Mouse (Mus musculus): ENCODE measurements at regions not wholly inside any gene's neighbourhood (a gene's known extent, or its start where the extent isn't known, plus 50 kb on each side); places are given as distances from the start of the nearest gene placed in this dataset.
"Not testable (repeated sequence)": the region's sequence is repeated elsewhere in the genome, so short reads cannot be mapped to it uniquely, and the experiment has no call there.

GRCm38 (mm10) chr1:152241026-152241425, 145.5 kb downstream of the Tsen15 start:
- no peak for DNase-seq (ENCODE audit: low spot score in 2 of 2)

GRCm38 (mm10) chr1:152239376-152239775, 147.1 kb downstream of the Tsen15 start:
- no peak for DNase-seq (ENCODE audit: low spot score in 2 of 2)

GRCm38 (mm10) chr1:152235212-152235792, 145.4 kb upstream of the 1700025G04Rik start:
- DNase-seq (ENCODE audit: low spot score in 2 of 2) = no peak

GRCm38 (mm10) chr1:152234716-152235115, 144.8 kb upstream of the 1700025G04Rik start:
- no peak for DNase-seq (ENCODE audit: low spot score in 2 of 2)

- DNase-seq (ENCODE audit: low spot score in 2 of 2) = no peak
These were observed 141.8 kb upstream of the 1700025G04Rik start for GRCm38 (mm10) chr1:152231717-152232202.

GRCm38 (mm10) chr1:152229709-152230108, 139.8 kb upstream of the 1700025G04Rik start:
- no peak for DNase-seq (ENCODE audit: low spot score in 2 of 2)

- DNase-seq (ENCODE audit: low spot score in 2 of 2) = no peak
These were observed 136.1 kb upstream of the 1700025G04Rik start for GRCm38 (mm10) chr1:152226049-152226448.

- DNase-seq (ENCODE audit: low spot score in 2 of 2) = peak; percentile 63 to 69
These were observed 133.7 kb upstream of the 1700025G04Rik start for GRCm38 (mm10) chr1:152223666-152224065.

GRCm38 (mm10) chr1:152220804-152221565, 131.1 kb upstream of the 1700025G04Rik start:
- no peak for DNase-seq (ENCODE audit: low spot score in 2 of 2)

GRCm38 (mm10) chr1:152219752-152220151, 129.8 kb upstream of the 1700025G04Rik start:
- DNase-seq (ENCODE audit: low spot score in 2 of 2) = not testable (repeated sequence)

- DNase-seq (ENCODE audit: low spot score in 2 of 2) = no peak
These were observed 127.5 kb upstream of the 1700025G04Rik start for GRCm38 (mm10) chr1:152217404-152217803.

- no peak for DNase-seq (ENCODE audit: low spot score in 2 of 2)
These were observed 124.5 kb upstream of the 1700025G04Rik start for GRCm38 (mm10) chr1:152214376-152214775.

- peak in 1 of 2 experiments; percentile 9 for DNase-seq (ENCODE audit: low spot score in 2 of 2)
These were observed 113.3 kb upstream of the 1700025G04Rik start for GRCm38 (mm10) chr1:152203187-152203586.

- DNase-seq (ENCODE audit: low spot score in 2 of 2) = no peak
These were observed 98.8 kb upstream of the 1700025G04Rik start for GRCm38 (mm10) chr1:152188700-152189099.

- DNase-seq (ENCODE audit: low spot score in 2 of 2) = no peak
These were observed 95.0 kb upstream of the 1700025G04Rik start for GRCm38 (mm10) chr1:152184956-152185355.

GRCm38 (mm10) chr1:152176267-152176970, 86.5 kb upstream of the 1700025G04Rik start:
- no peak for DNase-seq (ENCODE audit: low spot score in 2 of 2)

- no peak for DNase-seq (ENCODE audit: low spot score in 2 of 2)
These were observed 85.8 kb upstream of the 1700025G04Rik start for GRCm38 (mm10) chr1:152175691-152176090.

- DNase-seq (ENCODE audit: low spot score in 2 of 2) = no peak
These were observed 84.5 kb upstream of the 1700025G04Rik start for GRCm38 (mm10) chr1:152174464-152174863.

GRCm38 (mm10) chr1:152171034-152171790, 81.3 kb upstream of the 1700025G04Rik start:
- no peak for DNase-seq (ENCODE audit: low spot score in 2 of 2)

- DNase-seq (ENCODE audit: low spot score in 2 of 2) = no peak
These were observed 80.7 kb upstream of the 1700025G04Rik start for GRCm38 (mm10) chr1:152170583-152170982.

- DNase-seq (ENCODE audit: low spot score in 2 of 2) = no peak
These were observed 79.6 kb upstream of the 1700025G04Rik start for GRCm38 (mm10) chr1:152169508-152169907.

- peak; percentile 64 to 83 for DNase-seq (ENCODE audit: low spot score in 2 of 2)
These were observed 78.4 kb upstream of the 1700025G04Rik start for GRCm38 (mm10) chr1:152168284-152168683.
